Mouse (Mus musculus) lung, adult 2 months (tissue): ENCODE results near the gene Wdr18. TPM values are rescaled to one million over a fixed set of nuclear protein-coding genes. Genes with fewer than 3 reads are reported as not detected.

Source experiments
- DNase-seq: peaks from one replicate; pipeline ENCODE4 v3.0.0; 2022
- H3K4me1 ChIP-seq: fragments of 200-500 bp; 2 replicates; pipeline ENCODE4 v1.6.1; 2011; ENCODE audit warnings: low read length; ENCODE audit not compliant: control insufficient read depth, insufficient read depth
- H3K4me3 ChIP-seq: fragments of 200-500 bp; replicated peaks from 2 replicates; pipeline ENCODE3; 2011; ENCODE audit warnings: low read depth, mild to moderate bottlenecking, control low read depth, low read length; ENCODE audit errors: extremely low read depth
- CTCF ChIP-seq: fragments of 200-500 bp; IDR thresholded peaks from 2 replicates; pipeline ENCODE4 v1.5.1; 2011; ENCODE audit warnings: mild to moderate bottlenecking, low read length, control low read depth; ENCODE audit not compliant: insufficient read depth
- POLR2A ChIP-seq: fragments of 200-500 bp; IDR thresholded peaks from 2 replicates; pipeline ENCODE4 v1.6.1; 2011; ENCODE audit warnings: low read depth, mild to moderate bottlenecking, control low read depth, low read length, borderline replicate concordance; ENCODE audit errors: extremely low read depth
- WGBS: fragments of 180-500 bp; shearing (Covaris S2); methylation state at CpG from one replicate; pipeline ENCODE4 v1.1.7; 2018; 5-methylcytosine and 5-hydroxymethylcytosine counted together
- polyA plus RNA-seq: library from polyadenylated mRNA; depleted of rRNA; stranded (reverse); fragments of >200 nt; gene quantifications from 2 replicates; pipeline ENCODE4 v1.2.3, GENCODE M21; 2012

Gene Wdr18
- polyA plus RNA-seq, 1 experiment, result 35.5 TPM

DNA sequence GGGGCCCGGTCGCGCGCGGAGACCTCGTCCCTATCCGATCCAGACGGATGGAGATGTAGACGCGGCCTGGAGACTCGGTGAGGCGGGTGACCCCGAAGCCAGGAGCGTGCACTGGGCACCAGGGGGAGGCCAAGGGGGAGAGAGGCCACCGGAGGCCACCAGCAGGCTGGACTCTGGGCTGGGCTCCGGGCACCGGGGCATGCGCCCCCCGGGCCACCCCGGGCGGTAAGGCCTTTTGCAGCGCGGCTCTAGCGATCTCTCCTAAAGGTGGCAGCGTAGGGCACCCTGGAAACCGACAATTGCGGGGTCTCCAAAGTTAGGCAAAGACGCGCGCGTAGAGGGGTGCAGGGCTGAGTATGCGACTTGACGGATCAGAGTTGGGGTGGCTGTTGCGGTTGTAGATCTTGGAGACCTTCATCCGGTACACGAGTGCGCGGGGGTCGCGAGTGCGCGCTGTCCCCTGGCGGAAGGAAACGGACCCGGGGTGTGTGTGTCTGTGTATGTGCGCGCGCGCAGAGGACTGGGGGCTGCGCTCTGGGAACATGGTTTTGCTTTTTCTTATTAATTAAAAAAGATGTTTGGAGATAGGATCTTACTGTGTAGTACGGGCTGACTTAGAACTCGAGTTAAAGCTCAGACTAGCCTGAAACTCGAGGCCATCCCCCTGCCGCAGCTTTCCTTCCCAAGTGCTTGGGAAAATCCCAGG, 32.5 kb upstream of the Wdr18 start:
- Histone ChIP-seq H3K4me3 (peak overlapping the region; percentile 78), H3K4me1 (peaks cover 12% of the 10 kb centered on the region; the same call in 1 of the 2 replicates)
- TF ChIP-seq CTCF (no peak), POLR2A (no peak)
- DNase-seq, result no peak
- under 1% methylated on average over 54 of the region's 54 CpGs for WGBS

GRCm38 (mm10) chr10:79928030-79928694, 31.8 kb upstream of the Wdr18 start:
- WGBS, result 4% methylated on average over 25 of the region's 29 CpGs
- peak; percentile 50 for DNase-seq
- peaks cover 13% of the 10 kb centered on the region for H3K4me1 ChIP-seq
- peak overlapping the region; percentile 78 for H3K4me3 ChIP-seq
- TF ChIP-seq POLR2A, result no peak
- no peak for TF ChIP-seq CTCF

DNA sequence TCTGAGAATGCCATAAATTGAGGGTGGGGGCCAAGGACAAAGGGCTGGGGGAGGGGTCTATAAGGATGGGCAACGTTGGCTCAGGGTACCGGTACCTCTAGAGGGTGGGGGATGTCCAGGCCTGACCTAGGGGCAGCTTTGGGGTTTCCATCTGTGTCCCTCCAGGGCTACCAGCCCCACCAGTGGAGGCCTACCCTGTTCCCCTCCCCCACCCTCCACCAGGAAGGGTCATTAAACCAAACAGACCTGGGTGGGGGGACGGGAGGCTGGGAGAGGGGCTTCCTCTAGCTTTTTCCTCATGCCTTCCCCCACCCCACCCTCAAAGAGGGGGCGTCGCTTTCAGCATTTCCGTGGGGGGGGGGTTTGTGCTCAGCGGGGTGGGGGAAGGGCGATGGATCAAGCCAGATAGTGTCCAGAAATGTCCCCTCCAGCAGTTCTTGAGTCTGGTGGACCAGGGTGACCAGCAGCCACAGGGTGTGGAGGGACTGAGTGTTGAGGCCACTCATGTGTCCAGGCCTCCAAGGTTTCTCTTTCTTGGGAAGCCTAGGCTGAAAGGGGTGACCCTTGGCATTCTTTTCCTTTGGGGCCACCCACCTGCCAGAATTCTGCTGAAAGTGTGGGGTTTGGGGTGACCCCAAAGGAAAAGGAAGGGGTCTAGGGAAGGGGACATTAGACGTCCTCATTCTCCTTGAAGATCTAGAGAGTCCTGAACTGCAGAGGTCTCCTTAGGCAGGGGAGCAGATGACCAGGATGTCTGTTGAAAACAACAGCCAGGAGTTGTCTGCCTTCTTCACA, 30.8 kb upstream of the Wdr18 start:
- Histone ChIP-seq H3K4me1 (peaks cover 22% of the 10 kb centered on the region), H3K4me3 (no peak overlapping the region)
- 38% methylated on average over 9 of the region's 9 CpGs for WGBS
- TF ChIP-seq CTCF, result no peak
- no peak for TF ChIP-seq POLR2A
- no peak for DNase-seq

GRCm38 (mm10) chr10:79929967-79930825, 29.8 kb upstream of the Wdr18 start:
- H3K4me3 ChIP-seq, result no peak overlapping the region
- 84% methylated on average over 18 of the region's 18 CpGs for WGBS
- peaks cover 31% of the 10 kb centered on the region for H3K4me1 ChIP-seq
- TF ChIP-seq POLR2A (no peak), CTCF (no peak)
- DNase-seq, result no peak

- TF ChIP-seq POLR2A, result no peak
- TF ChIP-seq CTCF, result no peak
- WGBS, result 94% methylated on average over 16 of the region's 16 CpGs
- no peak for DNase-seq
- peaks cover 31% of the 10 kb centered on the region for H3K4me1 ChIP-seq
- H3K4me3 ChIP-seq, result no peak overlapping the region
Measured at GRCm38 (mm10) chr10:79930826-79931186, 29.1 kb upstream of the Wdr18 start.

GRCm38 (mm10) chr10:79931797-79932196, 28.2 kb upstream of the Wdr18 start:
- H3K4me3 ChIP-seq, result no peak overlapping the region
- 89% methylated on average over 9 of the region's 9 CpGs for WGBS
- DNase-seq, result no peak
- H3K4me1 ChIP-seq, result peaks cover 32% of the 10 kb centered on the region
- no peak for TF ChIP-seq CTCF
- no peak for TF ChIP-seq POLR2A

DNA sequence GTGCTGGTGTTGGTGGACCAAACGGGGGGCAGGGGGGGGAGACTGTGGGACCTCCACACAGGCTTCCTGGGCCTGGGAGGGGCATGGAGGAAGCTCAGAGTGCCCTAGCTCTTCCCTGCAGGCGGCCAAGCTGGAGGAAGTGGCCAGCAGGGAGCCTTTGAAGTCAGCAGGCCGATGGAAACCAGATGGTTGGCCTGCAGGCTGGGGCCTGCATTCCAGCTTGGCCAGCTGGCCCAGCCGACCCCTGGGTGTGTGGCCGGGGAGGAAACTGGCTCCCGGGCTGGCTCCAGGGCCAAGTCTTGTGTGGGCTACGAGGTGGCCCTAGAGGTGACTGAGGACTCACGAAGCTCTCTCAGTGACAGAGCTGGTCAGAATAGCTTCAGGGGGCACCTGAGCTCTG, 27.2 kb upstream of the Wdr18 start:
- TF ChIP-seq CTCF, result no peak
- Histone ChIP-seq H3K4me1 (peaks cover 39% of the 10 kb centered on the region), H3K4me3 (no peak overlapping the region)
- 30% methylated on average over 8 of the region's 8 CpGs for WGBS
- peak; percentile 44 for DNase-seq

DNA sequence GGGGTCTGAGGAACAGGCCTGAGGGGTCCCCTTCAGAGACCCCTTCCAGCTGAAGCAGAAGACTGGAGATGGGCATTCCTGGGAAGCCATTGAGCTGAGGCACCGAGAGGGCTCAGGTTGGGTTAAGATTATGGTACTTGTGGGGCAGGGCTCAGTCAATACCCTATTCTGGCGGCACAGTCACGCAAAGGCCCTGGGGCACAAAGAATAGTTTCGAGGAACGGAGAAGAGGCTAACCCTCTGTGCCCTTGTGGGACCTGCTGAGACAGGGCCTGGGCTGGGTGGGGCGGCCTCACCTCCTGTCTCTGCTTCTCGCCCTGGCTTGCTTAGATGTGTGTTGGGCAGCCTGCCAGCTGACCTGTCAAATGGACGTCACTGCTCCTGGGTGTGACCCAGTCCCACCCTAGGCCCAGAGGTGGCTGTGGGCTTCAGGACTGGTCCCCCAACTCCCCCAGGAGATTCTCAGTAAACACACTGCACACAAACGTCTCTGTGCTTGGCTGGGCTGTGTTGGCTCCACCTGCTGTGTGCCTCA, 26.7 kb upstream of the Wdr18 start:
- TF ChIP-seq POLR2A (no peak), CTCF (no peak)
- DNase-seq, result no peak
- 55% methylated on average over 9 of the region's 9 CpGs for WGBS
- no peak overlapping the region for H3K4me3 ChIP-seq
- peaks cover 40% of the 10 kb centered on the region for H3K4me1 ChIP-seq

GRCm38 (mm10) chr10:79933861-79934260, 26.1 kb upstream of the Wdr18 start:
- 33% methylated on average over 6 of the region's 6 CpGs for WGBS
- DNase-seq, result no peak
- Histone ChIP-seq H3K4me1 (peaks cover 40% of the 10 kb centered on the region), H3K4me3 (no peak overlapping the region)
- no peak for TF ChIP-seq CTCF
- TF ChIP-seq POLR2A, result no peak
